Mouse (Mus musculus): Measurements from ENCODE around the gene Gpr33.
A peak's percentile ranks its signal among the peaks of the same experiment; 100 is the strongest.

The Gpr33 gene

GRCm38 (mm10) chr12:52027963-52028362 is at the start of gene Gpr33:
Gpr33 (minus strand) TSS chr12:52028063.
- DNase-seq: no peak

- peak; percentile 5 for DNase-seq
Observed at GRCm38 (mm10) chr12:52049324-52049723, 21.5 kb upstream of the Gpr33 start.

- DNase-seq: no peak
Observed at GRCm38 (mm10) chr12:52046371-52046770, 18.5 kb upstream of the Gpr33 start.

- peak; percentile 11 for DNase-seq
Observed at GRCm38 (mm10) chr12:52042818-52043336, 15.0 kb upstream of the Gpr33 start.

- DNase-seq: peak; percentile 30
Observed at GRCm38 (mm10) chr12:52038352-52038751, 10.5 kb upstream of the Gpr33 start.

DNA sequence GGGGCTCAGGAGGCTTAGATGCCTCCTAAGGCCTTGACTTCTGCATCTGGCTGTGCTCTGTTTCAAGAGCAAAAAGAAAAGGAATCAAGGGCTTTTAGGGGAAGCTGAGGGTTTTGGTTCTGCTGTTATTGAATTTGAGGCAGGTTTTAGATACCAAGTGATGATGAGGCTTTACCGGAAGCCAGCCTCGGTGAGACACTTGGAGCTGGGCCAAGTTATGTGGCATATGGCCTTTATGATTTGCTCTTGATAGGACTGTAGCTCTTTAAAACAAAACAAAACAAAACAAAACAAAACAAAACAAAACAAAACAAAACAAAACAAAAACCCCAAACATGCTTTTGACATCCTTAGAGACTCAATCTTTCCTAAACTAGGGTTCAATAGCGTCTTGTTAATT is 7.1 kb upstream of the Gpr33 start:
- no peak for DNase-seq

DNA sequence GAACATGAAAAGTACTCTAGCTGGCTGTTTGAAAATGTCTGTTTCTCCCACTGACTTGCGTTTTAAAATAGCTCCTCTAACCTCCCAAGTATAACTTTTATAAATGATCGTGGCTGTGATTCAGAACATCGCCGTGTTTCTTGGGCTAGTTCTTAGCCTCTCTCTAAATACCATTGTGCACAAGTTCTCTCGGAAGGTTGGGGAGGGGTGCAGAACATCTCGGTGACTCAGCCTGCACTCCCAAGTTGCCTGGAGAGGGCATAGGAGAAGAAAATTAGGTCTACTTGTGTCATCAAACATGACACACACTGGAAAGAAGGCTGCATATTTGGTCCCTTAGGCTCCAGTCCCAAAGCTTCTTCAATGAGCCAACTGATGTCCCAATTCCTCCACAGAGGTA is 4.4 kb upstream of the Gpr33 start:
- DNase-seq: no peak

DNA sequence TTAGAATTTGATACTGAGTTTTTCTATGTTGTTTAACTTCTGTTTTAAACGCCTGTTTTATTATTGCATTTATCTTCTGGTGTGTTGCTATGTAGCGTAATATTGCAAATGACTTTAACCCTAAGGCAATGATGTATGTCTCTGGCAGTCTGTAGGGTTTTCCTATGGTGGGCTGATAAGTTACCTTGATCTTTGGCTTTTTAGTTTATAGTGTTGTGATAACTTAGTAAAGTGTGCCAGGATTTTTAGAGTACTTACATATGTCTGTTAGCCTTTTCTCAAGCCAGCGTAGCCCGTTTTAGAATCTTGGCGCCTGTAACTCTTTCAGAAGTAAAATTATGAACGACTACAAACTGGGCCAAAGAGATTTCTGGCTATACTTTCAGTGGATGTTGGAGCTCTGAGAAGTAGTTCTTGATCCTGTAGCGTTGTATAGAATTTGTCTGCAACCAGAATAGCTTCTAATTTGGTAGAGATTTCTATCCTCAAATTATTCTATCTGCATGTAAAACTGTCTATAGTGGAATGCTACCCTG is 13.3 kb downstream of the Gpr33 start:
- no peak for DNase-seq

GRCm38 (mm10) chr12:52014044-52014443 is 13.8 kb downstream of the Gpr33 start:
- DNase-seq: no peak

GRCm38 (mm10) chr12:52013274-52013673 is 14.6 kb downstream of the Gpr33 start:
- no peak for DNase-seq

DNA sequence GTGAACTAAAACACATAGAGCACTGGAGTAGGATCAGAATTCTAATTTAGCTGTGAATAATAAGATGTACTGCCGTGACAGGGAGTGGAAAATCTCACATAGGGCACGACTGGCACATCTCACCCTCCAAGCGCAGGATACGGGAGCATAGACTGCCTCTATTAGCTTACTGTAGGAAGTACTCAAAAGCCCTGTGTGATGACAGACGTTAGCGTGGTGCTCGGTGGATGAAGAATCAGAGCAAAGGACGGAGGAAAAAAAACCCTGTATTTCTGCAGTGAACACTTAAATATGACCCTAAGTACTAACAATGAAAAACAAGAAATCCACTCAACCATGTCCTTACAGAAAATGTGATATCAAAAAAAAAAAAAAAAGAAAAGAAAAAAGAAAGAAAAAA is 15.7 kb downstream of the Gpr33 start:
- no peak for DNase-seq

GRCm38 (mm10) chr12:52010630-52010961 is 17.3 kb downstream of the Gpr33 start:
- peak; percentile 27 for DNase-seq

GRCm38 (mm10) chr12:52009928-52010629 is 17.8 kb downstream of the Gpr33 start:
- no peak for DNase-seq

DNA sequence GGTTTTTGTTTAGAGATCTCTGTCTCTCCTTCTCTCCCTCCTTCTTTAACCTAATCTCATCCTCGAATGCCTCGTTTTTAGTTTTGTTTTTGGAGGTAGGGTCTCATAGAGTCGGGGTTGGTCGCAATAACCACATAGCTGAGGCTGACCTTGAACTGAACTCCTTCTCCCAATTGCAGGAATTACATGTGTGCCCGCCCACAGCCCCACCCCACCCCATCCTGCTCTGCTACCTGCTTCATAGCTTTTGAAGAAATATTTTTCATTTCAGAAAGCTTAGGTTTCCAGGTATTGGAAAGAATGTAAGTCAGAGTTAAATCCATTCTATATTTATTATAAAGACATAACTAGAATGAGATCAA is 21.2 kb downstream of the Gpr33 start:
- no peak for DNase-seq

DNA sequence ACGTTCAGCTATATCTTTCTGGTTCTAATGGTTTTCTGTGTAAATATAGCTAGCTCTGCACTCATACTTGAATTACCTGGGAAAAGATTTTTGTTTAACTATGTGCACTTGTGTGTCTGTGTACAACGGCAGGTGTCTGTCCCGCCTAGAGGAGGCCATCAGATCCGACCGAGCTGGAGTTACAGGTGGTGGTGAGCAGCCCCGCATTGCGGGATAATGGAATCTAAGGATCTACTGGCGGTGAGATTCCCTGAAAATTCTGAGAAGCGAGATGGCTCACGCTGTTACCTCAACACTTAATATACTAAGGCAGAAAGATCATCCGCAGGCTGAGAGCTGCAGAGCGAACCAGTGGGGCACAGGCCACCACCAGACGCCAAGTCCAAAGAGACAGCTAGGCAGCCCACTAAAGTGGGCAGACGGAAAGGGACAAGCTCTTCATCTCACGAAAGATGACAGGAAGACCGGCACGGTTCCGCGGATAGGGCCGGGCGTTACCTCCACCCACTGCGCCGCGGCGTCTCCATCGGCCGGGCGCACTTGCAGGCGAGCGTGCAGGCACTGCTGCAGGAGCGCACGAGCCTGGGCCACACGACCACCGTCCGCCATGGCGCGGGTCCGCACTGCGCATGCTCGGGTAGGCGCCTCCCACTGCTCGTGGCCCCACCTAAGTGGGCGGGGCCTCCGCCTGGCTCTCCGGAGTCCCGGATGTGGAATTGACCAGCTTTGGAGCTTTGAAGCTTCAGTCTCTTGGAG is 21.8 kb downstream of the Gpr33 start, which contains the start of gene Dtd2:
Gene Dtd2 (minus strand): TSS at position 625 of the 756 bp plus-strand sequence.
- DNase-seq: peak; percentile 93

- DNase-seq: no peak
Observed at GRCm38 (mm10) chr12:52002746-52003145, 25.1 kb downstream of the Gpr33 start.

DNA sequence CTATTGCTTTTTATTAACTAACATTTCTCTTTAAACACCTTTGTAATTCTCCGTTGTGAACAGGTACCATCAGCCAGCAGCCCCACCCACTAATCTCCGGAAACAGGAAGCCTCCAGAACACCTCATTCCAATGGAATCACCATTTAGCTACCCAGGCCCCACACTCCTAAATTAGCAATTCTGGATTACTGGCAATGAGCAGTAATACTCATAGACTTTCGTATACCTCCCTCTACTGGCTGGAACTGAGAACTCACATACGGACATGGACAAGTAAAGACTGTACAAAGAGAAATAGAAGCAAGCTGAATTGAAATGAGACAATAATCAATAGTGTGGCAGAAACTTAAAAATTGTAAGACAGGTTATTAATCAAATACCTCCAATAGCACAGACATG is 26.3 kb downstream of the Gpr33 start:
- peak; percentile 89 for DNase-seq

GRCm38 (mm10) chr12:51998366-51998932 is 29.4 kb downstream of the Gpr33 start:
- DNase-seq: no peak

GRCm38 (mm10) chr12:51995738-51996536 is 31.9 kb downstream of the Gpr33 start:
- DNase-seq: peak; percentile 20

- no peak for DNase-seq
Observed at GRCm38 (mm10) chr12:51990629-51991028, 37.2 kb downstream of the Gpr33 start.

GRCm38 (mm10) chr12:51988536-51988935 is 39.3 kb downstream of the Gpr33 start:
- no peak for DNase-seq

DNA sequence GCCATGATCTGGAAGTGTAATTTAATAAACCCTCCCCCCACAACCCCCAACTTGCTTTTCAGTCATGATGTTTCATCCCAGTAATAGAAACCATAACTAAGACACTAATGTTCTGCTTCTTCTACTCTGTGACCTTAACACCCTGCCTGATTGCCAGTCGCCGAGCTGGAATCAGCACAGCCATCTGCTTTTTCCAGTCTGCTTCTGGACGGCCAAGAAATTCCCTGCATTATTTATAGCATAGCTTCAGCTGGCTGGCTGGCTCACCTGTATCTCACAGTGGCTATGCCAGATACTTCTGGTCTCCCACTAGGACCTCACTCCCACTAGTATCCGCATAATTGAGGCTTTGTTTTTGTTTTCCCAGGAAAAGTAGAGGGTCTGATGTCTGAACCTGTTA is 42.0 kb downstream of the Gpr33 start:
- no peak for DNase-seq
